Mouse (Mus musculus) urinary bladder, adult 18-20 months (tissue): ENCODE measurements around the gene 2310011J03Rik.
A peak's percentile ranks its signal among the peaks of the same experiment; 100 is the strongest.
"Not testable (repeated sequence)": the region's sequence is repeated elsewhere in the genome, so short reads cannot be mapped to it uniquely, and the experiment has no call there.

Experiments used
- DNase-seq, 2 experiments: peaks; one replicate each; pipeline ENCODE4 v3.0.0; 2022; ENCODE audit warnings: low spot score in 2 of 2, mixed read lengths in 2 of 2

2310011J03Rik gene

GRCm38 (mm10) chr10:80320340-80320760 lies at the start of gene 2310011J03Rik:
TSS of gene 2310011J03Rik (minus strand) at chr10:80320537.
- DNase-seq: peak; percentile 83 to 90

GRCm38 (mm10) chr10:80368392-80368791 lies 48.1 kb upstream of the 2310011J03Rik start:
- DNase-seq: no peak

GRCm38 (mm10) chr10:80367954-80368353 lies 47.6 kb upstream of the 2310011J03Rik start:
- no peak for DNase-seq

- DNase-seq: no peak
Observed at GRCm38 (mm10) chr10:80365736-80366135, 45.4 kb upstream of the 2310011J03Rik start.

- no peak for DNase-seq
Observed at GRCm38 (mm10) chr10:80363734-80364133, 43.4 kb upstream of the 2310011J03Rik start.

GRCm38 (mm10) chr10:80357994-80358639 lies 37.8 kb upstream of the 2310011J03Rik start:
- peak in 1 of 2 experiments; percentile 61 for DNase-seq

GRCm38 (mm10) chr10:80357336-80357735 lies 37.0 kb upstream of the 2310011J03Rik start:
- DNase-seq: no peak

- no peak for DNase-seq
Observed at GRCm38 (mm10) chr10:80356737-80357136, 36.4 kb upstream of the 2310011J03Rik start.

GRCm38 (mm10) chr10:80356001-80356682 lies 35.8 kb upstream of the 2310011J03Rik start, which contains the start of gene Plk5:
TSS of gene Plk5 (plus strand) at chr10:80356459.
- no peak for DNase-seq

GRCm38 (mm10) chr10:80355431-80355830 lies 35.1 kb upstream of the 2310011J03Rik start:
- no peak for DNase-seq

GRCm38 (mm10) chr10:80352727-80353126 lies 32.4 kb upstream of the 2310011J03Rik start:
- DNase-seq: no peak

GRCm38 (mm10) chr10:80351896-80352295 lies 31.6 kb upstream of the 2310011J03Rik start:
- DNase-seq: no peak

GRCm38 (mm10) chr10:80350292-80350691 lies 30.0 kb upstream of the 2310011J03Rik start:
- peak; percentile 69 to 93 for DNase-seq

GRCm38 (mm10) chr10:80348981-80349380 lies 28.6 kb upstream of the 2310011J03Rik start:
- no peak for DNase-seq

GRCm38 (mm10) chr10:80348244-80348781 lies 28.0 kb upstream of the 2310011J03Rik start, which contains the start of gene Adamtsl5:
TSS of gene Adamtsl5 (minus strand) at chr10:80348412.
- peak in 1 of 2 experiments; percentile 56 for DNase-seq

GRCm38 (mm10) chr10:80347514-80347967 lies 27.2 kb upstream of the 2310011J03Rik start:
- no peak for DNase-seq

GRCm38 (mm10) chr10:80345929-80346328 lies 25.6 kb upstream of the 2310011J03Rik start:
- DNase-seq: not testable (repeated sequence)

- peak in 1 of 2 experiments; percentile 68 for DNase-seq
Observed at GRCm38 (mm10) chr10:80345122-80345521, 24.8 kb upstream of the 2310011J03Rik start.

GRCm38 (mm10) chr10:80344131-80344661 lies 23.9 kb upstream of the 2310011J03Rik start:
- DNase-seq: peak in 1 of 2 experiments; percentile 43

- no peak for DNase-seq
Observed at GRCm38 (mm10) chr10:80343425-80343895, 23.1 kb upstream of the 2310011J03Rik start.

- peak in 1 of 2 experiments; percentile 44 for DNase-seq
Observed at GRCm38 (mm10) chr10:80342749-80343424, 22.6 kb upstream of the 2310011J03Rik start.
